Mouse (Mus musculus): ENCODE results near the gene Ncam1.

GRCm38 (mm10) chr9:49623934-49624505 lies 174.7 kb downstream of the Ncam1 start:
- TF ChIP-seq CTCF (conservative IDR thresholded peaks at IDR 0.05; ENCODE audit: insufficient read depth, insufficient read length, low read depth, low read length) (no peak), POLR2A (IDR thresholded peaks at IDR 0.05; ENCODE audit: low read depth, low read length) (no peak)
